Mouse (Mus musculus) lung, postnatal 10 days (tissue): ENCODE results near the gene Rcsd1.

Experiments used
- DNase-seq: peaks from one replicate; pipeline ENCODE4 v3.0.0; 2021

Rcsd1 gene

GRCm38 (mm10) chr1:165660774-165661173, 48.8 kb downstream of the Rcsd1 start:
- DNase-seq, result peak; percentile 81

DNA sequence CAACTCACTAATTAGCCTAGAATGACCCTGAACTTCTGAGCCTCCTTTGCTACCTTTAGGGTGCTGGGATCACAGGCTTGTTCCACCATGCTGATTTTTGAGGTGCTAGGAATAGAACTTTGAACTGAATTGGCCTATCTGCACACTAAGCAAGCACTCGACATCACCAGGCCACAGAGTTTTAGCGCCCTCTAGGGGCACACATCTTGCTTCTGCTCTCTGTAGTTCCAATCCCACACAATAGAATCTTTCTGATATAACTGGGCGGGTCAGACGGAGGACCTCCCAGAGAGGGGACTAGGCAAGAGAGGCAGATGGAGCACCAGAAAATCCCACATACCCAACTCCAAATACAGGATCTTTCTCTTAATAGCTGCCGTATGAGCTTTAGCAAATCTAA, 51.0 kb downstream of the Rcsd1 start:
- DNase-seq, result peak; percentile 89

DNA sequence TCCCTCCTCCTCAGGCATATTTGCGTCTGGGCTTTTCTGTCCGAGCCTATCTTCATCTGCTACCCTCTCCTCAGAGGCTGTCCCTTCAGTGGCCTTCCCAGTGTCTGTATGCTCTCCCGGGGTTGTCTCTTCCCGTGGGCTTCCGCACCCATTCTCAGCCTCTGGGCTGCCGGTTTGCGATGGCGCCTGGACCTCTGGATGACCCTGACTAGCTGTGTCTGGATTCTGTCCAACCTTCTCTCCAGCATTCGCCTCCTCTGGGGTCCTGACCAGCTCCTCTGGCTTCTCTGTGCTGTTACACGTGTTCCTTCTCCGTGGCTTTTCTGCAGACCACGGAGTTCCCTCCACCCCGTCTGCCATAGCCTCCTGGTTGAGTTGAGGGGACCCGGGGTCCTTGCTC, 54.1 kb downstream of the Rcsd1 start:
- peak; percentile 45 for DNase-seq

- peak; percentile 52 for DNase-seq
These were observed 54.5 kb downstream of the Rcsd1 start for GRCm38 (mm10) chr1:165655022-165655421.

DNA sequence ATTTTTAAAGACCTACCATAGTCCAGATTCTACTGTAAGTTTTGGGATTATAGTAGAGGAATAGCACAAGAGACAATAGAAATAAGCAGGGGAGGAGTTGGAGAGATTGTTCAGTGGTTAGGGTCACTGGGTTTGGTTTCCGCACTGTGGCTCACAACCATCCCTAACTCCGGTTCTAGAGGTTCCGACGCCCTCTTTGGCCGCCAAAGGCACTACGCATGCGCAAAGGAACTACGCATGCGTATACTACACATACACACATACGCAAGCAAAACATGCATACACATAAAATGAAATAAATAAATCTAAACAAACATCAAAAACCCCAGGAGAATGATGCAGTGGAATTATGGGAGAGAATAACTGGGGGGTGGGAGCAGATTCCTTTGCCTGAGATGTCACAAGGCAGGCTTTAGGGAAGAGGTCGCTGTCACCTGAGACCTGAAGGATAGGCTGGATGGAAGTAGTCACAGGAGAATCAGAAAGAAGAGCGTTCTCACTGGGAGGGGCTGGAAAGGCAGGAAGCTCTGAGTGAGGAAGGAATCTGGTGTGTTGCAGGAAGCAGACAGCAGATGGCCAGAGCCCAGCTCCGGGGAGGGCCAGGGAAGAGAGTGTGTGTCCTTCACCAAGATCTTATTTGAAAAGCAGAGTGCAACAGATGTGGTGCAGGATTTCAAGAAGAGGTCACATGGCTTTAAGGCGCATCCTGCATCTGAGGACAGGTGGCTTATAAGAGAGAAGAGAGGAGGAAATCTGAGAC, 56.3 kb downstream of the Rcsd1 start:
- peak; percentile 53 for DNase-seq

DNA sequence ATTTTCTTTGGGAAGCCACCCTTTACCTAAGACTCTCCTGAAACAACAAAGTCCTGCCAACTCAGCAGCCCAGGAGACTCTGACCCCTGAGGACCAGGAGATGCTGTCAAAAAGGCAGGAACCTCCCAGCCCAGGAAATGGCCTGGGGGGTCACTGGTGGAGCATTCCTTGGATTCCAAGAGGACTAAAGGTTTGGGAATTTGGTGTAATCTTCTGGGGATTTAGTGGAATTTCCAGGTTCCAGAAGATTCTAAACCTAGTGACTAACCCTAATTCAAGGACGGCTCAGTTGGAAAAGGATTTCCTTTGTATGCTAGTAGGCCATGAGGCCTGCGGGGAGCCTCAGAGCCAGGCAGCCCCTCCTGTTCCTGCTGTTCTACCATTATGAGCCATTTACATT, 57.0 kb downstream of the Rcsd1 start:
- DNase-seq, result no peak

DNA sequence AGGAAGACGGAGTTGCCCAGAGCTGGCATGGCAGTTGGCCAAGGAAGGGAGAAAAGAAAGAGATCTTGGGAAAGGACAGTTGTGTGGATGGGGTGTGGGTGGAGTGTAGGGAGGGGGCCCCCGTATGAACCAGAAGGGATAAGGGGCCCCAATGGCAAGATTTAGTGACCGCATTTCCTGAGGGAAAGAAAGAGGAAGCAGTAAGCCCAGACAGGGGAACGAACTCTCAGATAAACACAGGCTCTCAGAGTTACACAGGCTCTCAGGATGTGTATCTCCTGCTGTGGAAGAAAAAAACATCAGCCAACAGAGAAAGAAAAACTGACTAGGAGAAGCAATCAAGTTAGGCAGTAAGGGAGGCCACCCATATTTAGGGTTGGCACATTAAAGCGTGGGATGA, 58.4 kb downstream of the Rcsd1 start:
- DNase-seq, result no peak

- no peak for DNase-seq
These were observed 64.5 kb downstream of the Rcsd1 start for GRCm38 (mm10) chr1:165645102-165645501.

GRCm38 (mm10) chr1:165643735-165644134, 65.8 kb downstream of the Rcsd1 start:
- no peak for DNase-seq

- DNase-seq, result peak; percentile 76
These were observed 66.7 kb downstream of the Rcsd1 start for GRCm38 (mm10) chr1:165642780-165643311.

- DNase-seq, result peak; percentile 93
These were observed 67.5 kb downstream of the Rcsd1 start for GRCm38 (mm10) chr1:165641786-165642771.

DNA sequence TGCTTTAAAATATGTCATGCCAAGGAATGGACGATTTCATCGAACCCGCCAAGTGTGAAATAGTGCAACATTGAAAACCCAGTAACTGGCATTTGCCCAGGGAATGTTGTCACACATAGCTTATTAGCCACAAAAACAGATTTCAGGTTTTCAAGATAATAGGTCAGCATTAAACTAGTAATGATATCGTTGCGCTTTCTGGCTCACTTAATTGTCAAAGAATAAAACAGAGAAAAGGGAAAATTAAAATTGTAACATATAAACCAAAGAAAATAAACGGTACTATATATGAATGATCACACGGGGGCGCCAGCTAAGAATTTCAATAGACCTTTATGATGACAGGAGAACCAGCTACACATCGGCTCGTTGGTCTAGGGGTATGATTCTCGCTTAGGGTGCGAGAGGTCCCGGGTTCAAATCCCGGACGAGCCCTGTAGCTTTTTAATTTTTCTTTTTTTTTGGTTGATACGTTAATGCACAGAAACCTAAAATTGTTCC, 68.2 kb downstream of the Rcsd1 start:
- DNase-seq, result peak; percentile 81

DNA sequence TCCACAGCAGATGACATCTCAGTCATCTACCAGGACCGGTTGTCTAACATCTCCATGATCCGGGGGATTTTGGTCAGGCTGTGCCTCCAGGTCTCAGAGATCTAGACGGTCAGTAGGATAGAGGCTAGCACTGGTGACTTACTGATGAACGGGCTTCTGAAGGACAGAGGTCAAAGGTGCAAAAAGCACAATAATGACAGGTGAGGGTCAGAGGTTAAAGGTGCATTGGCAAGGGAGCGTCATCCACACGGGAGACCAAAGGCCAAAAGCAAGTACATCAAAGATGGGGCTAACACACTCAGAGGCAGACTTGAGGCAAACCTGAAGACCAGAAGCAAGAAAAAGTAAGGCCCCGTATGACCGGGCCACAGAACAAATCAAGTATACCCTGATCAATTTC, 73.3 kb downstream of the Rcsd1 start:
- no peak for DNase-seq

DNA sequence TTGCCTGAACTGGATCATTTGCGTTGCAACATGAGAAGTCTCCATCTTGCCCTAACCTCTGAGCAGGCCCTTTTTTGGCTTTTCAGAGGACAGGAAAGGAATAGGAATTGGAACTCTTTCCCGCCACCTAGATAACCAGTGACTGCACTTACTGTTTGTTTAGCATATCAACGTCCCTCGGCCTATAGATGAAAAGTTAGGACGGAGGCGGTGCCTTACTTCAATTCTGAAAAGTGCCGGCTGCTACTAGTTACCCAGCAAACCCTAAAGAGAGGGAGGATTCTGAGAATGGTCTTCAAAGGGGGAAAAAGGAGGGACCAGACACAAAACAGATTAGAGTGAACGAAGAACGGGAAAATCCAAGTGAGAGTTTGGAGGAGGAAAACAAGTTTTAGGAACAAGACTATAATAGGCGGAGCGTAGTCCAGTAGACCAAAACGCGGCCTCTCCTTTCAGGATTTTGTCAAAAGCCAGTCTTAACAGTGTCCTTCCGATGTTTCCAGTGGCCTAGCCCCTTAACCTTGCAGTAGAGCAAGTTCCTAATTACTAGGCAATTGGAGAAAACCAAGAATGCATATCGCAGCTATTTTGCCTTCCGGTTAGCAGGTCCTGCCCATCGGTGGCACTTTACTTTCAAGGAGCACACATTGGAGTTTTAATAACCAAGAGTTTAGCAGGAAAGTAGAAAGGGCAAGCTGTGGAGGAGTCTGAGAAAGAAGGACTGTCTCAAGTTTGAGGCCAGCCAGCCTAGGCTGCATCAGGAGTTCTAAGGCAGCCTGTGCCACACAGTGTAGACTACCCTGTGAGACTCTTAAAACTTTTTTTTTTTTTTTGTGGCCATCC, 74.3 kb downstream of the Rcsd1 start:
- no peak for DNase-seq

DNA sequence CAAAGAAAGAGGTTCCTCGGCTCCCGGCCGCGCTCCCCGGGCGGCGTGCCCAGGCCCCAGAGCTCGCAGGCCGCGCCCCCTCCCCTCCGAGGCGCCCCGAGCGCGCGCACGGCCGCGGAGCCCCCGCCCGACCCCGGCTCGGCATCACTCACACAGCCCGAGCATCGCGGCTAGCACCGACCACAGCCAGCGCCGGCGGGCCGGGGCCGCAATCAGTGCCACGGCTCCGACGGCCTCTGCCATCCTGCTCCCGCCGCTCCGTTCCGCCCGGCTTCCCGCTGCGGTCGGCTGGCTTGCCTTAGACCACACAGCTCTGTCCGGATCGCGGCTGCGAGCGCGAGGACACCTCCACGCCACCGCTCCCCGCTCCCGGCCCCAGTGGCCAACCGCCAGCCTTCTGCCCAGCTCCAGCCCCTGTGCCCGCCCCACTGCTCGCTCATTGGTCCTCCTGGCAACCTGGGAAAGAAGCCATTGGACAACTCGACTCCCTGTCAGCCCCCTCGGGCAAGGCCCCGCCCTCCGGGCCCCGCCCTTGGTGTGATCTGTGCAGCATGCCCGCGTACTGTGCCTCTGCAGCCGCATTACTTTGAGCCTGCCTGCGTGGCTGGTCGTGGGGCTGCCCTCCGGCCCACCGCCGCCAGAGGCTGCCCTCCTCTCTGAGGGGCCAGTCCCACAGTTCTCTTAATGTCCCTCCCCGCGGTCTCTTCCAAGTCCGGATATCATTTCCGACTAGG, 75.2 kb downstream of the Rcsd1 start, which contains the start of gene Mpzl1:
Gene Mpzl1 (minus strand): TSS at position 388 of the 734 bp plus-strand sequence.
- DNase-seq, result peak; percentile 99

DNA sequence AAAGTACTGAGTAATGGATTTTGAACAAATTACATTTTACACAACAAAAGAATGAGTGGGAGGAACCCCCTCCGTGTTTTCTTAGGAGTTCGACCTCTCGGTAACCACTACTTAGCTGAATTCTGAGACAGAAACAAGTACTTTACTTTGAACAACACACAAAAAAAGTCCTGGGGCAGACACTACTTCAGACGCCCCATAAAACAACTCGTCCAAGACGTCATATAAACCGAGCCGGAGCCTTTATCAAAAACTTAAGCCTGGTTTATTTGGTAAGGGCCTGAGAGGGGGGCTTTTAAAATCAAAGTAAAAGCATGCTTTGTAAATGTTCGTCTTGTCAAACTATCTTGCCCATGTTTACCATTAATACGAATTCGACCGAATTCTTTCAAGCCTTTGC, 76.2 kb downstream of the Rcsd1 start:
- DNase-seq, result no peak

GRCm38 (mm10) chr1:165631136-165631535, 78.4 kb downstream of the Rcsd1 start:
- peak; percentile 33 for DNase-seq

- no peak for DNase-seq
These were observed 79.6 kb downstream of the Rcsd1 start for GRCm38 (mm10) chr1:165629975-165630374.

GRCm38 (mm10) chr1:165628603-165629002, 81.0 kb downstream of the Rcsd1 start:
- DNase-seq, result no peak

- DNase-seq, result no peak
These were observed 83.7 kb downstream of the Rcsd1 start for GRCm38 (mm10) chr1:165625896-165626295.

DNA sequence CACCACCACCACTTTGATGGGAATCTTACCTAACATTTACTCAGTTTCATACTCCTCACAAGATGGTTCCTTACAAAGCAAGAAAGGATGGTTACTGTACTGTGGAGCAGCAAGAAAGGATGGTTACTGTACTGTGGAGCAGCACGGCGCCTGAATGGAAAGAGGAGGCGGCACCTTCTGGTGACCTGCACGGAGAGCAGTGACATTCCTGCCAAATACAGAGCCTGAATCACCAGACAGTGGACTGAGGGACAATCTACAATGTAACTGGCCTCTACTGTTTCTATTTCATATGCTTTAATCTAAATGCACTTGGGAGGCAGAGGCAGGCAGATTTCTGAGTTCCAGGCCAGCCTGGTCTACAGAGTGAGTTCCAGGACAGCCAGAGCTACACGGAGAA, 84.5 kb downstream of the Rcsd1 start:
- DNase-seq, result no peak

DNA sequence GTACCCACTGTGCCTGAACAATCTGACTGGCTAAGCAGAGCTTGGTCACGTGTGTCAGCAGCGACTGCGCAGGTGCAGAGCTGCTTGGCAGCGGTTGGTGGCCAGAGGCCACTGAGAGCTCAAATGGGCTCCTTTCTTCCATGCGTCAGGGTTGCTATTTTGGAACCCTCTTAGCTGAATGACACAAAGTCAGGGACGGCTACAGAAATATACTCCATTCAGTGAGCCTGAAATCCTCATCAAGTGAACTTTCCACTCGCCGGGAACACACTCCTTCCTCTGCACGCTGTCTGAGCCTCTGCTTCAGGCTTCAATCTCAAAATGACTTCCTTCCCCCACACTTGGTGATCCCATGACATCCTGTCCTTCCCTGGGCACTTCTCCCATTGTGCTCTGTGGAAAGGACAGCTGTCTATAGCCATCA, 91.3 kb downstream of the Rcsd1 start:
- DNase-seq, result peak; percentile 70
